Mouse (Mus musculus) spleen, postnatal 14 days (tissue): ENCODE results near the gene Nfil3.
A peak's percentile ranks its signal among the peaks of the same experiment; 100 is the strongest.

ENCODE experiments used
- DNase-seq, 2 experiments: peaks; one replicate each; pipeline ENCODE4 v3.0.0; 2021 to 2022; ENCODE audit warnings: low spot score in 2 of 2

Gene Nfil3

DNA sequence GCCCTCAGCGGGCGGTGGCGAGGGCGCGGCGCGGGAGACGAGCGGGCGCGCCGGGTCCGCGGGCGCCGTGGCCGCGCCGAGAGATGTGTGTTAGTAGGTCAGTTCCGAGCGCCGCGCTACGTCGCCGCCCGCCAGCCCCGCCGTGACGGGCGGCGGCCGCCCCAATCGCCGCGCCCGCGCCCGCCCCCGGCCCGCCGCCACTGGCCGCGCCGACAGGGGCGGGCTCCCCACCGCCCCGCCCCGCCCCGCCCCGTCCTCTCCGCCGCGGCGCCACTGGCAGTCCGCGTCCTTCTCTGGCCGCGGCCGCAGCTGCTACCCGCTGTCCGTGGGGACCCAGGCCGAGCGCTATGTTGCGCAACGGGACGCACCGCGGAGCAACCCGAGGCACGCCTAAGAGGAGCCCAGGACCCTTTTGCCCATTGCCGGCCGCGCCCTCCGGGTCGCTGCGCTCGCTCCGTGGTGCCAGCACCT lies at the start of gene Nfil3:
TSS of gene Nfil3 (minus strand) at position 123 of the 471 bp plus-strand sequence.
- DNase-seq, result peak; percentile 35 to 37

GRCm38 (mm10) chr13:53024285-53024684 lies 43.4 kb upstream of the Nfil3 start:
- DNase-seq, result no peak

GRCm38 (mm10) chr13:53020282-53020681 lies 39.4 kb upstream of the Nfil3 start:
- DNase-seq, result no peak

- DNase-seq, result peak in 1 of 2 experiments; percentile 9
Measured at GRCm38 (mm10) chr13:53019532-53019931, 38.7 kb upstream of the Nfil3 start.

- DNase-seq, result no peak
Measured at GRCm38 (mm10) chr13:53018976-53019375, 38.1 kb upstream of the Nfil3 start.

DNA sequence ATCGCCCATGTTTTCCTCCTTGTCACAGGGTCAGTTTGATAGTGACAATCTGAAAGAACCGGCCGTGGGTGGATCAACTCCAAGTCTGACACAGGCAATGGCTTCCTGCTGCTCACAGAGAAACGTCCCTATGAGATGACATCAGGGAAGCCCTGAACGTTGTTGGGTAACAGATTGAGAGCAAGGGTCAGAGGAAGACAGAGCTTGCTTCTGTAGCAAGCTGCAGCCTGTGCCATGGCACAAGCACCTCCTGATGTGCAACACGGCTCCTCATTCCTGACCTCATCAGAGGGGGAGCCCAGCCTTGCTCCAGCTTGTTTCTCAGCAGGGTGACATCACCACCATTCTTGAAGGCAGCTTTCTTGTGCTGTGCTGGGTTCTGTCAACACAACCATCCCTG lies 37.1 kb upstream of the Nfil3 start:
- no peak for DNase-seq

GRCm38 (mm10) chr13:53017117-53017516 lies 36.2 kb upstream of the Nfil3 start:
- DNase-seq, result no peak

- DNase-seq, result no peak
Measured at GRCm38 (mm10) chr13:53011426-53011825, 30.6 kb upstream of the Nfil3 start.

DNA sequence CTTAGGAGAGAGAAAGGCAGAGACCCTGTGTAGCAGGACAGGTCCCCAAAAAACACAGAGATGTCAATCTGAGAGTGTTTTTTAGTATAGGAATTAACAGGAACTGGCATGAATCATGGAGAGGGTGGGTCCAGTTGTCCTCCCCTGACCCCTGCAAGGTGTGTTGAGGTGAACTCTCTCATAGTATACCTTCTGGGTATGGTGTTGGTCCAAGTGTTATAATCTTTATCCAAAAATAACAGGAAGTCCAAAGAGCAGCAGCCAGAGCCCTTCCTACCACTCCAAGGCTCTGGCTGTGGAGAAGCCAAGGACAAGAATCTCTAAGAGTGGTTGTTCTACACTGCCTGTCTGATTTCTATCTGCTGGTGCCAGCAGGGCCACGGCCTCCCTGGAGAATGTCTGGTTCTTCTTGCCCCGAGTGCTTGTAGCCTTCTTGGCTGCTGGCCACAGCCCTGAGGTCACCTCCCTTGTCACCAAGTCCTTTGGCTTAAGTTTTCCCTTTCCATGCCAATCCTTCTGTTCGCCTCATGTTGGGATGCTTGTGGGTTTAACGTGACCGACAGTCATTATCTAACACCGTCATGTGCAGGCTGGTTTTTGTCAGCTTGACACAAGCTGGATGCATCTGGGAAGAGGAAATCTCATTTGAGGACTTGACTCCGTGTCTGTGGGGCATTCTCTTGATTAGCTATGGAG lies 27.8 kb upstream of the Nfil3 start:
- DNase-seq, result no peak

DNA sequence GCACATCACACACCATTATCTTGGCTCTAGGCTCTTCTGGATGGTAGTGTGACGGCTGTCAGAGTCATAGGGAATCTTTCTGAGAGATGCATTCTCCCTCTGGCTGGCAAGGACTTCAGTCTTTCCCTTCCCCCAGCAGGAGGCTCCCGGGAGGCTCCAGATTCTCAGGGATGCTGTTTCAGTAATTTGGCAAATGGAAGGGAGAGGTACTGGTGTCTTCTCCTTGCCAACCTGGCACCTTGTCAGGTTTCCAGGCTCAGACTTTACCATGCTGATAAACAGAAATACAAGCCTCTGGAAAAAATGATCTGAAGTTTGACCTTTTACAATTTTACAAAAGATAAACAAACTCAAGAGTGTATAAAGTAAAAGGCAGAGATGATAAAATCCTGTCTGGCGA lies 26.9 kb upstream of the Nfil3 start:
- DNase-seq, result no peak

DNA sequence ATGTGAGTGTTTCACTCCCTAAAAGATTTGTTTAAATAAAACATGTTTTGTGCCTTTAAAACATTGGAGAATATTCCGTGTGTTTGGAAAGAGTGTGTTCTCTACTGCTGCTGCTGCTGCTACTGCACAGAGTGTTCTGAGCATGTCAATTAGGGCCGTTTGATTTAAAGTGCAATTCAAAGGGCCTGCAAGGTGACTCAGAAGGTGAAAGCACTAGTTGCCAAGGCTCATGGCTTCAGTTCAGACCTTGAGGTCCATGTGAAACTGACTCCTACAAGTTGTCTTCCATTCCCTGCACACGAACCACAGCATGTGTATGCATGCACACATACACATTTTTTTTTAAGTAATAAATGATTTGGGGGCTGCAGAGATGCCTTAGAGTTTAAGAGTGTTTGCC lies 22.4 kb upstream of the Nfil3 start:
- DNase-seq, result no peak

- DNase-seq, result no peak
Measured at GRCm38 (mm10) chr13:53001511-53001935, 20.6 kb upstream of the Nfil3 start.

DNA sequence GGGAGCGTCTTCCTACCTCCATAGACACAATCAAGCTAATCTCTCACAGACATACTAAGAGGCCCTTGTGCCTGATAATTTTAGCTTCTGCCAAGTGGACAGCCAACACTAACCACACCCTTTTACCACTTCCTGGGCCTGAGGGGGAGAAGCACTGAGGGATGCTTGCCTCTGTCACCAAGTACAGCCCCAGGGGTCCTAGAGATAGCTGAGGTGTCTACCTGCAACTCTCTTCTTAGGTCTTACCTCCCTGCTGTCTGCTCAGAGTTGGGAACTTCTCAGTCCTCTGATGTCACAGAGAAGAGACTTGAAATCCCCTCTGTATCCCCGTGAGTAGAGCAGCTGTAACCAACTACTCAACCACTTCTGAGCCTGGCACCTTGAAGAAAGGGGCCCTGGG lies 19.6 kb upstream of the Nfil3 start:
- DNase-seq, result no peak

DNA sequence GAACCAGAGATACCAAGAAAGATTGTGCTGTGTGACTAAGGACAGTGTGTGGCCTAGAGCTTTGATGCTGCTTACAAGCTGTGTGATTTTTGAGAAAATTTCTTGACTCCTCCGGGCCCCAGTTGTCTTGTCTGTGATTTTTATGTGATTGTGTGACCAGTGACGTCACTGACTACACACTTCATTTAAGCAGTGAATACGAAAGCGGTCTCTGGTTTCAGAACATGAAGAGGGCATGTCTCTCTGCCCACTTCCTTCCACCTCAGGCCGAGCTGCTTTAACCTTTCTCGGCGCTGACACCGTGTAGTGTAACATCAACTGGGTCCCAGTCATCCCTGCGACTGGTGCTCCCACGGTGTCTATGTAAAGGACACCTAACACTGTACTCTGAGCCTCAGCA lies 17.7 kb upstream of the Nfil3 start:
- no peak for DNase-seq

DNA sequence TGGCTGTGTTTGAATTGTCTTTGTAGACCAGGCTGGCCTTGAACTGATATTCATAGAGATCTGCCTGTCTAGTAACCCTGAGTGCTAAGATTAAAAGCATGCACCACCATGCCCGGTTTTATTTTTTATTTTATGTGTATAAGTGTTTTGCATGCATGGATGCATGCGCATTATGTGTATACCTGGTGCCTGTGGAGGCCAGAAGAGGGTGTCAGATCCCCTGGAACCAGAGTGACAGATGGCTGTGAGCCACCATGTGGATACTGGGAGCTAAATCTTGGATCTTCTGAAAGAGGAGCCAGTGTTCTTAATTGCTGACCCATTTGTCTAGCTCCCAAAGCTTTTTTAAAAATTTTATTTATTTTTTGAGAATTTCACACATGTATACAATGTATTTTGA lies 16.9 kb upstream of the Nfil3 start:
- no peak for DNase-seq

DNA sequence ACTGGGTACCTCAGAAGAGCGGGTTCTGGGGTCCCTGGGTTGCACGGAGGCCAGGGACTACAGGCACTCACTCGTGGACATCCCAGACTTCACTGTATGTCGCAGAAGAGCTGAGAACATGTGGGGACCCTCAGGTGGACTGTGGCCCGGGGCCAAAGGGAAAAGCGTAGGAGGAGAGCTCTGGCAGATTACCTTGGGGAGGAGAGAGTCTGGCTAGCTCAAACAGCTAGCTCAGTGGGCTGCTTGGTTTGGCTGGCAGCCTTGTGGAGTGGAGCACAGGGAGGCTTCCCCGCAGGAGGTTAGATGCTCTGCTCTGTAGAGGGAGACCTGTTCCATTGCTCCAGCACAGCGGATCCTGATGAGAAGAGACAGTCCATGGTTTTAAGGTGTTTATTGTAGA lies 15.3 kb upstream of the Nfil3 start:
- no peak for DNase-seq

- no peak for DNase-seq
Measured at GRCm38 (mm10) chr13:52994197-52994881, 13.5 kb upstream of the Nfil3 start.

DNA sequence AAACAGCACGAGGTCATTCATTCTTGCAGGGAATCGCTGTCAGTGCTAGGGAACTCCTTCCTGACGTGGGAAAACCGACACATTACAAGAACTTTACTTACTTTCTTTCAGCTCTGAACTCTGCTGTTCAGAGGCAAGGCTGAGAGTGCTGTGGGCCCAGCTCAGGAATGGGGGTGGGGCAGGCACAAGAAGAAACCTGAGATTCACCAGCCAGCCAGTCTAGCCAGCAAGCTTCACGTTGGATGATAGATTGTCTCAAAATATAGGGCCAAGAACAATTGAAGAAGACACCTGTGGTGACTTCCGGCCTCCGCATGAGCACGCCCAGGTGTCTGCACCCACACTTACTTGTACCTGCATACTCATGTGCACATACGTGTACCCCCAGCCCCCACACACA lies 9.3 kb upstream of the Nfil3 start:
- DNase-seq, result no peak

DNA sequence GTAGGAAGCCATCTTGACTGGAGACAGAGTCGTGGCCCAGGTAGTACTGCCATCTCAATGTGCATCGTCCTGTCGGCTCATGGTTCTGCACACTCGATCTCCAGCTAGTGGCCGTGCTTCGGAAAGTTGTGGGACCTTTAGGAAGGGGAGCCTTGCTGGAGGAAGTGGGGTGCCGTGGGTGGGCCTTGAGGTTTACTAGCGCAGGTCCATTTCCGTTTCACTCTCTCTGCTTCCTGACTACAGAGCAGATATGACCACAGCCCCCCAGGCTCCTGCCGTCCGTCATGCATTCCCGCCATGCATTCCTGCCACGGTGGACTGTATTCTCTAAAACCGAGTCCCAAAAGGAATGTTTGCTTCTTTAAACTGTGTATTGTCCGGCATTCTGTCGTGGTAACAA lies 8.1 kb upstream of the Nfil3 start:
- DNase-seq, result no peak

DNA sequence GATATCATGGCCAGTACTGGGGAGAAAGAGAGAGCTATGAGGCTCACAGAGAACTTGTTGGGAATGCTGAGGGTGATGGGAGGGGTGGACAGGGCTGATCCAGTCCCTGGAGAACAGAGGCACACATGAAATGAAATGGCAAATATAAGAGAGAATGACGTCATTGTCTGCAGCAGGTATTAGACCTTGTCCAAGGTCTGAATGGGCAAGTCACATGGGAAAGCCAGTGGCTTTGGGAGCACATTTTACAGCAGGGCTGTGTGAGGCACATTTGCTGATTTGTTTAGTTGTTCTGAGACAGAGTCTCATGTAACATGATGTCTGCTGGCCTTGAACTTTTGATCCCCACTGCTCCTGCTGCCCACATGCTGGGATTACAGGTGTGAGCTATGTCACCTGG lies 7.0 kb upstream of the Nfil3 start:
- DNase-seq, result no peak

DNA sequence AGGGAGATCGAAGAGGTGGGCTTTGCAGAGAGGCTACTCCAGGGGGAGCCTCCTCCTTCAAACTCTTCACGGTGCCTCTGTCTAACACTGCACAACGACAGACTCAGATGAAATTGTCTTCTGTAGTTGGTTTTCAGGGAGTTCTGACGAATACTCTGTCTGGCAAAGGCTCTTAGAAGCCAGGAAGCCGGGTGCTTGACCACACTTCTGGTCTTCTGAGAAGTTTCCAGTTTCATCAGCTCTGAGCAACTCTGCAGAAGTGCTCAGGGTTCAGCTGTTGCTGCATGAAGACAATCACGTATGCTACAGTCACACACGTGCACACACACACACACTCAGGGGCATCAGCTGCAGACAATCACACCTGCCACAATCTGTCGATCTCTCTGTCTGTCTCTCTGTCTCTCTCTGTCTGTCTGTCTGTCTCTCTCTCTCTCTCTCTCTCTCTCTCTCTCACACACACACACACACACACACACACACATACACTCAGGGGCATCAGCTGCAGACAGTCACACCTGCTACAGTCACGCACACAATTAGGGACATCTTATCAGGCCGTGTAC lies 5.4 kb upstream of the Nfil3 start:
- no peak for DNase-seq

- DNase-seq, result no peak
Measured at GRCm38 (mm10) chr13:52985508-52986214, 4.8 kb upstream of the Nfil3 start.
